Mouse (Mus musculus) embryonic facial prominence, embryonic 11.5 days (tissue): ENCODE measurements around the gene Dnah10. TPM values are rescaled to one million over a fixed set of nuclear protein-coding genes. Genes with fewer than 3 reads are reported as not detected.

Experiments used
- ATAC-seq: fragments of 200-750 bp; cut with Nextera tagmentation; replicated peaks from 2 replicates; pipeline ENCODE4 v1.8.0; 2017; ENCODE audit warnings: low read depth; ENCODE audit not compliant: insufficient number of reproducible peaks, low FRiP score, low TSS enrichment
- DNase-seq: peaks from one replicate; pipeline ENCODE4 v3.0.0-alpha.2; 2015; ENCODE audit warnings: low spot score
- H3K27ac ChIP-seq: fragments of 300-500 bp; sonication (generic); replicated peaks from 2 replicates; pipeline ENCODE4 v1.5.1; 2014; ENCODE audit warnings: mild to moderate bottlenecking, low read depth, low read length, control low read depth
- H3K27me3 ChIP-seq: fragments of 300-500 bp; sonication (generic); 2 replicates; pipeline ENCODE4 v1.6.1; 2014; ENCODE audit warnings: mild to moderate bottlenecking, low read length, moderate library complexity, mixed read lengths; ENCODE audit not compliant: control insufficient read depth, insufficient read depth
- H3K36me3 ChIP-seq: fragments of 300-500 bp; sonication (generic); replicated peaks from 2 replicates; pipeline ENCODE4 v1.6.1; 2014; ENCODE audit warnings: low read depth, mild to moderate bottlenecking, low read length, moderate library complexity, mixed read lengths; ENCODE audit not compliant: control insufficient read depth, insufficient read depth
- H3K4me1 ChIP-seq: fragments of 300-500 bp; sonication (generic); 2 replicates; pipeline ENCODE4 v1.6.1; 2014; ENCODE audit warnings: low read length, mixed read lengths; ENCODE audit not compliant: control insufficient read depth, insufficient read depth
- H3K4me2 ChIP-seq: fragments of 300-500 bp; sonication (generic); 2 replicates; pipeline ENCODE4 v1.6.1; 2014; ENCODE audit warnings: low read depth, mild to moderate bottlenecking, control low read depth, low read length, moderate library complexity
- H3K4me3 ChIP-seq: fragments of 300-500 bp; sonication (generic); 2 replicates; pipeline ENCODE4 v1.5.1; 2014; ENCODE audit warnings: low read depth, low read length, control low read depth
- H3K9ac ChIP-seq: fragments of 300-500 bp; sonication (generic); replicated peaks from 2 replicates; pipeline ENCODE4 v1.6.1; 2014; ENCODE audit warnings: mild to moderate bottlenecking, control low read depth, low read length
- H3K9me3 ChIP-seq: fragments of 300-500 bp; sonication (generic); replicated peaks from 2 replicates; pipeline ENCODE4 v1.6.1; 2016; ENCODE audit warnings: mild to moderate bottlenecking, low read length, inconsistent platforms, mixed read lengths; ENCODE audit not compliant: control insufficient read depth
- WGBS: fragments of 180-500 bp; shearing (Covaris S2); extraction: QIAGEN DNeasy Blood & Tissue Kit; methylation state at CpG from one replicate; pipeline ENCODE4 v1.1.7; 2014; 5-methylcytosine and 5-hydroxymethylcytosine counted together
- polyA plus RNA-seq: library from polyadenylated mRNA; unstranded; fragments of >200 nt; fragmentation: Nextera tagmentation; extraction: Ambion mirVana; gene quantifications from 2 replicates; pipeline ENCODE4 v1.2.1, GENCODE M21; 2014

The Dnah10 gene
- polyA plus RNA-seq, 1 experiment from 2014 or later, result 0.01 TPM

DNA sequence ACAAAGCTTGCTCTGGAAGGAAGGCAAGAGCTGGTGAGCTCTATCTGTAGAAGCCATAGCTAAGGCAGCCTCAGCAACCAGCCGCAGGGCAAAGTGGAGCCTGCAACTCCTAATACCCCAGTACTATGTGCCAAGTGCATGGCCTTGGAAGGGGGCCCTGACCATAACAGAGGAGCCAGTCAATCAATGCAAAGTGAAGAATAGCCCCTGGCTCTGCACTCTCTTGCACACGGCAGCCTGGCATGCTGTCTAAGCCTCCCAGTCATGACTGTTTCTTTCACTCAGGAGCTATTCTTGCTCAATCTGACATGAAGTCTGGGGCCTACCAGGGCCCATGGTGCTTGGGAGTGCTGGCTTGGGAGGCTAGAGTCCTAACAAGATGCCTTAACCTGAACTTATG is 115.8 kb downstream of the Dnah10 start:
- no peaks in the 10 kb centered on the region for H3K4me1 ChIP-seq
- H3K9me3 ChIP-seq, result no peaks in the 10 kb centered on the region
- H3K4me3 ChIP-seq, result no peak overlapping the region
- no peak overlapping the region for H3K4me2 ChIP-seq
- no peak overlapping the region for H3K27ac ChIP-seq
- no peaks in the 10 kb centered on the region for H3K27me3 ChIP-seq
- DNase-seq (no peak), ATAC-seq (no peak)
- H3K36me3 ChIP-seq, result no peaks in the 10 kb centered on the region; the same call in 1 of the 2 replicates
- no peak overlapping the region for H3K9ac ChIP-seq
- WGBS, result 88% methylated on average over 2 of the region's 2 CpGs

DNA sequence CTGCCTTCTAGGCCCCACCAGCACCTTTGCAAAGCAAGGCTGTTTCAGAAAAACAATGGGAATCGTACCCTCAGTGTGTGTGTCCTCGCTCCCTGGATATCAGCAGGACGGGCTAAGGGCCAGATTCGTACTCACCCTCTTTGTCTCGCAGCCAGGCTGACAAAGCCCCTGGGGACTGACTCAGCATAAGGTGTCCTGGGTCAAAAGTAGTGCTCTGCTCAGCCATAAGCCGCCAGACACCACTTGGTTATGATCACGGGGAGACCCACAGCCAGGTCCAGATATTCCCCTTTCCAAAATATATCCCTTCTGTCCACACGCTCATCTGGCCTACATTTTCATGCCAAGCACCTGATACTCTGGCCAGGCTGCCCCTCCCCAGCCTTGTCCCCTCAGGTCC is 118.5 kb downstream of the Dnah10 start:
- DNase-seq (no peak), ATAC-seq (no peak)
- Histone ChIP-seq H3K4me2 (no peak overlapping the region), H3K4me1 (no peaks in the 10 kb centered on the region), H3K4me3 (no peak overlapping the region), H3K9me3 (no peaks in the 10 kb centered on the region), H3K9ac (no peak overlapping the region), H3K27me3 (no peaks in the 10 kb centered on the region), H3K36me3 (no peaks in the 10 kb centered on the region), H3K27ac (no peak overlapping the region)
- WGBS, result 77% methylated on average over 8 of the region's 8 CpGs

DNA sequence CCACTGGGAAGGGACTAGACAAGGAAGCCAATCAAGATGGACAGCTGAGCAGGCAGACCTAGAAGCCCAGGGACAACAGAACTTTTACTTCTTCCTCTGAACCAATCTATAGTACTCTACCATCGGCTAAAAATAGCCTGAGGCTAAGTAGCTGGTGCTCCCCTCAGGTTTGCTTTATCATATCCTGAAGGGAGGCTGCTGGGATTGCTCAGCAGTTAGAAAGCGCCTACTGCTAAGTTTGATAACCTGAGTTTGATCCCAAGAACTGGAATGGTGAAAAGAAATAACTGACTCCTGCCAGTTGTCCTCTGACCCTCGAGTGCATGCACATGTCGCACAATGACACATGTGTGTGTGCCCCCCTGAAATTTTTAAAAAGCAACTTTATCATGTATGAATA is 120.0 kb downstream of the Dnah10 start:
- no peaks in the 10 kb centered on the region for H3K27me3 ChIP-seq
- ATAC-seq, result no peak
- DNase-seq, result no peak
- H3K4me1 ChIP-seq, result no peaks in the 10 kb centered on the region
- WGBS, result 75% methylated on average over 4 of the region's 4 CpGs
- H3K36me3 ChIP-seq, result no peaks in the 10 kb centered on the region
- no peak overlapping the region for H3K4me3 ChIP-seq
- H3K9me3 ChIP-seq, result no peaks in the 10 kb centered on the region
- H3K9ac ChIP-seq, result no peak overlapping the region
- no peak overlapping the region for H3K27ac ChIP-seq
- no peak overlapping the region for H3K4me2 ChIP-seq

DNA sequence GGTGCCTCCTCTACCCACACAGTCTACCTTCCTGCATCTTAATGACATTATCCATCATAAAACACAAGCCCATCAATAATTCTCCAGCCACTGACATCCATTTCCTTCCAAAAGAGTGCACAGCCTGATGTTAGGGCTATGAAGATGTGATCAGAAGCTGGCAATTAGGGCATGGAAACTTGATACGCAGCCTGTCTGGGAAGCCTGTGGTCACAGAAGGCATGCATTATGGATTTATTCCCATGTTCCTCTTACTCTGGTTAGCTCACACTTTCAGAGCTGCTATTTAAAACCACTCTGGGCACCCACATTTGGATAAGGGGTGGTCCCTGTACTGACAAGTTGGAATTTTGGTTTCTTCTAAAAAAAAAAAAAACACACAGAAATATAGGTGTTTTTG is 122.1 kb downstream of the Dnah10 start:
- 0 out of 2 replicates have a peak, but pooled peaks have one; percentile 9 for ATAC-seq
- H3K27ac ChIP-seq, result no peak overlapping the region
- H3K4me3 ChIP-seq, result no peak overlapping the region
- WGBS, result 38% methylated on average over 1 of the region's 1 CpGs
- peak; percentile 65 for DNase-seq
- no peaks in the 10 kb centered on the region for H3K27me3 ChIP-seq
- H3K9me3 ChIP-seq, result no peaks in the 10 kb centered on the region
- H3K9ac ChIP-seq, result no peak overlapping the region
- no peaks in the 10 kb centered on the region for H3K4me1 ChIP-seq
- H3K4me2 ChIP-seq, result no peak overlapping the region
- no peaks in the 10 kb centered on the region for H3K36me3 ChIP-seq

DNA sequence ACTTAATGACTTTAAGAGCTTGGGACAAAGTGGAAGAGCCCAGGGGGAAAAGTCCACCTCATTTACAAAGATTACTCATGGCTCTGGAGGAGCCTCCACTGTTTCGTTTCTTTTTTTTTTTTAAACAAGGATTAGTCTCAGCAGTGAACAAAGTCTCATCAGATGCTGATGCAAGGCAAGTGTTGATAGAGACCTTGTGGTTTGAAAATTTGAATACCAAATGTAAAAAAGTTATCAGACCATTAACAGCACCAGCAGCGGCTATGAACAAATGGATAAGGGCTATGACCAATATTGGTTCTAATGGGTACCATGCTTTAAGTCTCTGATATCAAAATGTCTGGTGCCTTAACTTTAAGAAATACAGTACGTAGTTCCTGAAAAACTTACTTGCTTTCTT is 124.1 kb downstream of the Dnah10 start:
- DNase-seq (no peak), ATAC-seq (no peak)
- Histone ChIP-seq H3K4me1 (no peaks in the 10 kb centered on the region), H3K36me3 (no peaks in the 10 kb centered on the region), H3K4me2 (no peak overlapping the region), H3K4me3 (no peak overlapping the region), H3K9ac (no peak overlapping the region), H3K27ac (no peak overlapping the region), H3K9me3 (no peaks in the 10 kb centered on the region), H3K27me3 (no peaks in the 10 kb centered on the region)
- 82% methylated on average over 3 of the region's 3 CpGs for WGBS

DNA sequence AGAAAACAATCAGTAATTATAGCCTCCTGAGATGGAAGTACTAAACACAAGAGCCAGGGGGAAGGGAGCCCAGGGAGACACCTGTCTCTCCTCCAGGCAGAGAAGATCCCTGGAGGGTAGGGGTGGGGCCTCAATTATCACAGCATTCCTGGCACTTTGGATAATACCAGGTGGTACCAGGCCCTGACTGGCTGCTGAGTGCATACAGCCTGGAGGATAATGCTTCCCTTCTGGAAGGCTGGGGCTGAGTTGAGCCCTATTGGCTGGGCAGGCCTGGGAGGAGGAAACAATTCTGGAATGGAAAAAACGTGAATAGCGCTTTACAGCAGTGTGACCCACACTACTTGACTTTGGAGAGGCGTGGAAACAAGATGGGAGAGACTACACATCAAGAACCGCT is 126.7 kb downstream of the Dnah10 start:
- peak; percentile 26 for DNase-seq
- H3K36me3 ChIP-seq, result no peaks in the 10 kb centered on the region
- H3K4me3 ChIP-seq, result no peak overlapping the region
- H3K4me1 ChIP-seq, result no peaks in the 10 kb centered on the region
- no peaks in the 10 kb centered on the region for H3K27me3 ChIP-seq
- no peak; the same call in 1 of the 2 replicates for ATAC-seq
- H3K27ac ChIP-seq, result no peak overlapping the region
- no peak overlapping the region for H3K4me2 ChIP-seq
- WGBS, result 39% methylated on average over 4 of the region's 4 CpGs
- no peaks in the 10 kb centered on the region for H3K9me3 ChIP-seq
- H3K9ac ChIP-seq, result no peak overlapping the region

DNA sequence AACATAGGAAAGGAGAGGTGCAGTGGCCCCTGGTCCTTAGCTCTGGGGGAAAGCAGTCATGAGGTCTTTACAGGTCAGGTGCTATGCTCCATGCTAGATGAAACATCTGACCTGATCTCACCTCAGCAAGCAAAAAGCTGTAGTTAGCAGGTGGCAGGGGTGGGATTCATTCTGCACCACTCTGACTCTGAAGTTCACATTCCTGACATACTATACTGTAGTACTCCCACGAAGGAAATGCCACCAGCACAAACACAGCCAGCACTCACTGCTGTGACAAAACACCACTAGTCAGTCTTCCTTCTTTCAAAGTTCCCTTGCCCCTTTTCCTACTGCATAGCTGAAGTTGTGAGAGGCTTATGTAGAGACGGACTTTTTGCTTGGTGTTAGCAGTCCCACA is 127.4 kb downstream of the Dnah10 start:
- Histone ChIP-seq H3K4me3 (no peak overlapping the region), H3K36me3 (no peaks in the 10 kb centered on the region), H3K27me3 (no peaks in the 10 kb centered on the region), H3K9me3 (no peaks in the 10 kb centered on the region), H3K4me1 (no peaks in the 10 kb centered on the region), H3K9ac (no peak overlapping the region), H3K27ac (no peak overlapping the region), H3K4me2 (no peak overlapping the region)
- ATAC-seq (no peak), DNase-seq (no peak)
- WGBS, result 31% methylated on average over 2 of the region's 2 CpGs

DNA sequence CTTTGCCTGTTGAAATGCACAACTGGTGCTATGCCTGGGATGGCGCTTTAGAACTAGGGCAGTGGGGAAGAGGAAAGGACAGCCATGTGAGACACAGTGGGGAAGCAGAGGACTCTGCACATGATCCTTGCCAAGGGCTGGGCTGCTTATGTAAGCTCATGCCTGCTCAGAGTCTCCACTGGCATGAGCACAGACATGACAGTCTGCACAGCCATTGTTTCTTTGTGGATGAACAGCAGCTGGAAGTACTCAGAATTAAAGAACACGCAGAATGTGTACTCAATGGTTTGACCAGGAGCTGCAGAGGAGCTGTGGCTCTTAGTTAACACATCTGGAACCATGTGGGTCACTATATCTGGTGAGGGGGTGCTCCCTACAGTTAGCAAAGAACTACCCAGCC is 128.2 kb downstream of the Dnah10 start:
- H3K27me3 ChIP-seq, result no peaks in the 10 kb centered on the region
- WGBS, result 78% methylated on average over 2 of the region's 2 CpGs
- H3K9ac ChIP-seq, result no peak overlapping the region
- H3K4me2 ChIP-seq, result no peak overlapping the region
- no peak for DNase-seq
- H3K36me3 ChIP-seq, result no peaks in the 10 kb centered on the region
- H3K9me3 ChIP-seq, result no peaks in the 10 kb centered on the region
- no peaks in the 10 kb centered on the region for H3K4me1 ChIP-seq
- ATAC-seq, result no peak
- H3K27ac ChIP-seq, result no peak overlapping the region
- no peak overlapping the region for H3K4me3 ChIP-seq
